Mouse (Mus musculus) cerebellum, adult 11 months (tissue): ENCODE data around the gene Gm20388.
A peak's percentile ranks its signal among the peaks of the same experiment; 100 is the strongest.

Source experiments
- DNase-seq: peaks from one replicate; pipeline ENCODE4 v3.0.0; 2022

Gene Gm20388

GRCm38 (mm10) chr8:124044931-124045330 lies 4134.3 kb downstream of the Gm20388 start:
- DNase-seq, result no peak

- DNase-seq, result no peak
Measured at GRCm38 (mm10) chr8:124045856-124046255, 4135.2 kb downstream of the Gm20388 start.

GRCm38 (mm10) chr8:124052110-124052509 lies 4141.5 kb downstream of the Gm20388 start:
- peak; percentile 68 for DNase-seq

GRCm38 (mm10) chr8:124052568-124052967 lies 4141.9 kb downstream of the Gm20388 start:
- DNase-seq, result no peak

GRCm38 (mm10) chr8:124056832-124057655 lies 4146.4 kb downstream of the Gm20388 start:
- DNase-seq, result no peak

GRCm38 (mm10) chr8:124066325-124067058 lies 4155.9 kb downstream of the Gm20388 start:
- no peak for DNase-seq

GRCm38 (mm10) chr8:124067059-124067750 lies 4156.6 kb downstream of the Gm20388 start:
- no peak for DNase-seq

- no peak for DNase-seq
Measured at GRCm38 (mm10) chr8:124070363-124071324, 4160.0 kb downstream of the Gm20388 start.

GRCm38 (mm10) chr8:124075977-124076376 lies 4165.3 kb downstream of the Gm20388 start:
- no peak for DNase-seq

- DNase-seq, result no peak
Measured at GRCm38 (mm10) chr8:124076416-124076815, 4165.8 kb downstream of the Gm20388 start.

- no peak for DNase-seq
Measured at GRCm38 (mm10) chr8:124077377-124077776, 4166.7 kb downstream of the Gm20388 start.

- DNase-seq, result no peak
Measured at GRCm38 (mm10) chr8:124077998-124078397, 4167.4 kb downstream of the Gm20388 start.

GRCm38 (mm10) chr8:124078969-124079368 lies 4168.3 kb downstream of the Gm20388 start:
- DNase-seq, result no peak

GRCm38 (mm10) chr8:124080467-124081326 lies 4170.1 kb downstream of the Gm20388 start:
- no peak for DNase-seq

- no peak for DNase-seq
Measured at GRCm38 (mm10) chr8:124082616-124083015, 4172.0 kb downstream of the Gm20388 start.

- no peak for DNase-seq
Measured at GRCm38 (mm10) chr8:124083611-124084010, 4173.0 kb downstream of the Gm20388 start.

GRCm38 (mm10) chr8:124085668-124086067 lies 4175.0 kb downstream of the Gm20388 start:
- no peak for DNase-seq

GRCm38 (mm10) chr8:124088092-124088613 lies 4177.5 kb downstream of the Gm20388 start:
- no peak for DNase-seq

GRCm38 (mm10) chr8:124089016-124089415 lies 4178.4 kb downstream of the Gm20388 start:
- no peak for DNase-seq

- no peak for DNase-seq
Measured at GRCm38 (mm10) chr8:124090473-124090872, 4179.8 kb downstream of the Gm20388 start.
